Mouse (Mus musculus) heart, adult 2 months (tissue): ENCODE measurements around the gene Cenpt. TPM values are rescaled to one million over a fixed set of nuclear protein-coding genes. Genes with fewer than 3 reads are reported as not detected.

ENCODE experiments used
- DNase-seq, 2 experiments: peaks; one replicate each; pipeline ENCODE4 v3.0.0; 2021
- H3K27ac ChIP-seq: fragments of 200-600 bp; 2 replicates; pipeline ENCODE4 v1.8.1; 2022
- H3K27me3 ChIP-seq: fragments of 200-500 bp; 2 replicates; pipeline ENCODE4 v1.6.1; 2012; ENCODE audit warnings: mild to moderate bottlenecking, low read length, inconsistent platforms, mixed read lengths; ENCODE audit not compliant: control insufficient read depth, insufficient read depth
- H3K36me3 ChIP-seq: fragments of 200-500 bp; 2 replicates; pipeline ENCODE4 v1.6.1; 2012; ENCODE audit warnings: low read length, inconsistent platforms; ENCODE audit not compliant: control insufficient read depth, insufficient read depth
- H3K4me1 ChIP-seq: fragments of 200-500 bp; 2 replicates; pipeline ENCODE4 v1.6.1; 2011; ENCODE audit warnings: low read length; ENCODE audit not compliant: control insufficient read depth, insufficient read depth
- H3K4me3 ChIP-seq: fragments of 200-600 bp; 2 replicates; pipeline ENCODE4 v1.8.1; 2022
- H3K79me2 ChIP-seq: fragments of 200-500 bp; replicated peaks from 2 replicates; pipeline ENCODE4 v1.6.1; 2012; ENCODE audit warnings: mild to moderate bottlenecking, inconsistent platforms, low read length, moderate library complexity, mixed read lengths; ENCODE audit not compliant: control insufficient read depth, insufficient read depth
- H3K9ac ChIP-seq: fragments of 200-500 bp; 2 replicates; pipeline ENCODE4 v1.6.1; 2012; ENCODE audit warnings: low read depth, mild to moderate bottlenecking, control low read depth, inconsistent platforms, low read length, mixed read lengths
- CTCF ChIP-seq: fragments of 200-600 bp; IDR thresholded peaks from 2 replicates; pipeline ENCODE4 v1.8.1; 2022; ENCODE audit warnings: antibody characterized with exemption, mild to moderate bottlenecking, moderate library complexity
- EP300 ChIP-seq: fragments of 200-500 bp; IDR thresholded peaks from 2 replicates; pipeline ENCODE4 v1.6.1; 2011; ENCODE audit warnings: low read depth, low read length, control low read depth; ENCODE audit not compliant: insufficient read depth
- POLR2A ChIP-seq: fragments of 200-500 bp; IDR thresholded peaks from 2 replicates; pipeline ENCODE4 v1.6.1; 2011; ENCODE audit warnings: mild to moderate bottlenecking, low read depth, low read length, control low read depth; ENCODE audit not compliant: insufficient read depth
- WGBS: fragments of 180-500 bp; shearing (Covaris S2); methylation state at CpG from one replicate; pipeline ENCODE4 v1.1.7; 2018; 5-methylcytosine and 5-hydroxymethylcytosine counted together
- intact Hi-C: fragments of 180-260 bp; cut with DNase I; formaldehyde crosslinking; loops from one replicate; pipeline ENCODE4 v1.15.1; 2025
- polyA plus RNA-seq: library from polyadenylated mRNA; depleted of rRNA; stranded (reverse); fragments of >200 nt; gene quantifications from 2 replicates; pipeline ENCODE4 v1.2.3, GENCODE M21; 2012
- total RNA-seq, 2 experiments: library from RNA; stranded (reverse); gene quantifications; 2 replicates each; pipeline ENCODE4 v1.2.3; 2021

Cenpt gene
- total and polyA plus RNA-seq, 3 experiments: 2.3 to 6.0 (median 2.7) TPM

DNA sequence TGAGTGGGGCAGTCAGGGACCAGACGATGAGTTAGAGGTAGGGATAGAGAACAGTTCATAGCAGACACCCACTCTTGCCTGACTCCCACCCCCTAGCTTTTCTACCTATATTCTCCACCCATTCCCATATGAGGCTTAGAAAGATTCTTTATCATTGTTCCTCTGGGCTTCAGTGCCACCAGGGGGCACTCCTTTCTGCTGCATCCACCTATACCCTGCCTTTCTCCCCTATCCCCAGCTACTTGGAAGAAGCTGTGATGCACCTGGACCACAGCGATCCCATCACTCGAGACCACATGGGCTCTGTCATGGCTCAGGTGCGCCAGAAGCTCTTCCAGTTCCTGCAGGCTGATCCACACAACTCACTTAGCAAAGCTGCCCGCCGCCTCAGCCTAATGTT is 39.4 kb upstream of the Cenpt start:
- H3K4me1 ChIP-seq: peaks cover 2% of the 10 kb centered on the region; the same call in 1 of the 2 replicates
- H3K27me3 ChIP-seq: no peaks in the 10 kb centered on the region
- intact Hi-C loops: no loop called here
- H3K27ac ChIP-seq: no peak overlapping the region
- TF ChIP-seq EP300 (no peak), POLR2A (no peak), CTCF (peak; percentile 62)
- no peak overlapping the region for H3K4me3 ChIP-seq
- H3K79me2 ChIP-seq: no peaks in the 10 kb centered on the region
- DNase-seq: no peak
- WGBS: 87% methylated on average over 6 of the region's 6 CpGs
- no peak overlapping the region for H3K9ac ChIP-seq
- H3K36me3 ChIP-seq: no peaks in the 10 kb centered on the region

DNA sequence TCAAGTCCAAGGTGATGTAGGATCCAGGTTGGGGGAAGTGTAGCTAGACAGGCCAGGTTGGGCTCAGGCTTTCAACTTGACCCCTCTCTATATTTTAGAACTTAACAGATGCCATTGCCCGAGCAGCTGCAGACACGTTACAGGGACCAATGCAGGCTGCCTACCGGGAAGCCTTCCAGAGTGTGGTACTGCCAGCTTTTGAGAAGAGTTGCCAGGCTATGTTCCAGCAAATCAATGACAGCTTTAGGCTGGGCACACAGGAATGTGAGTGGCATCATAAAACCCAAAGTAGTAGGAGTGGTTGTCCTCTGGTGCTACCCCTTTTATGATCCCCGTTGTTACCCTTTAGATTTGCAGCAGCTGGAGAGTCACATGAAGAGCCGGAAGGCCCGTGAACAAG is 37.8 kb upstream of the Cenpt start:
- H3K79me2 ChIP-seq: no peaks in the 10 kb centered on the region
- TF ChIP-seq POLR2A: no peak
- no peak for TF ChIP-seq EP300
- TF ChIP-seq CTCF: no peak
- intact Hi-C loops: no loop called here
- H3K27ac ChIP-seq: peak overlapping the region; percentile 34; the same call in 1 of the 2 replicates
- H3K4me1 ChIP-seq: peaks cover 2% of the 10 kb centered on the region; the same call in 1 of the 2 replicates
- 66% methylated on average over 6 of the region's 6 CpGs for WGBS
- no peaks in the 10 kb centered on the region for H3K27me3 ChIP-seq
- H3K36me3 ChIP-seq: no peaks in the 10 kb centered on the region
- no peak overlapping the region for H3K4me3 ChIP-seq
- DNase-seq: peak; percentile 51 to 68
- no peak overlapping the region for H3K9ac ChIP-seq

DNA sequence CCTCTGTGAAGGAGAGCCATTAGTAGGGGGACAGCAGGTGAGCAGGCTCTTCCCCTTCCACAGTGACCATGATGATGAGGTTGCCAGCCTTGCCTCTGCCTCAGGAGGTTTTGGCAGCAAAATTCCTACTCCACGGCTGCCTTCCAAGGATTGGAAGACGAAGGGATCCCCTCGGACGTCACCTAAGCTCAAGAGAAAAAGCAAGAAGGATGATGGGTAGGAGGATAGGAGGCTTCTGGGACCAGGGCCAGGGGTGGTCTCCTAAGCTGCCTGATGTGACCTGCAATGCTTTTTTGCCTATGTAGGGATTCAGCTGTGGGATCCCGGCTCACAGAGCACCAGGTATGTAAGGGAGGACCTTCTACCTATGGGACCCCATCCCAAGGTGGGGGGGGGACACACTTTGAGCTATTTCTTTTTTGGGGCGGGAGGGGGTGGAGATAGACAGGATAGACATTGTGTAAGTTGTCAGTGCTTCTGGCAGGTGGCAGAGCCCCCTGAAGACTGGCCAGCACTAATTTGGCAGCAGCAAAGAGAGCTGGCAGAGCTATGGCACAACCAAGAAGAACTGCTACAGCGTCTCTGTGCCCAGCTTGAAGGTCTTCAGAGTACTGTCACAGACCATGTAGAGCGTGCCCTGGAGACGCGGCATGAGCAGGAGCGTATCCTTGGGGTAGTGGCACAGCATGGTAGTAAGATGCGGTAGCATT is 36.8 kb upstream of the Cenpt start:
- Histone ChIP-seq H3K9ac (no peak overlapping the region), H3K27me3 (no peaks in the 10 kb centered on the region), H3K4me1 (peaks cover 2% of the 10 kb centered on the region; the same call in 1 of the 2 replicates), H3K36me3 (no peaks in the 10 kb centered on the region), H3K79me2 (no peaks in the 10 kb centered on the region), H3K27ac (no peak overlapping the region), H3K4me3 (no peak overlapping the region)
- whole genome bisulfite sequencing: 94% methylated on average over 12 of the region's 12 CpGs
- DNase-seq: no peak
- no peak for TF ChIP-seq CTCF
- TF ChIP-seq EP300: no peak
- no peak for TF ChIP-seq POLR2A
- intact Hi-C loops: no loop called here

- peaks cover 4% of the 10 kb centered on the region for H3K79me2 ChIP-seq
- peak within 1 kb of the TSS; percentile 87 for H3K9ac ChIP-seq
- TF ChIP-seq CTCF (no peak), EP300 (peak; percentile 67; the same call in 1 of the 2 replicates), POLR2A (peak; percentile 93)
- peak; percentile 87 to 94 for DNase-seq
- peak within 1 kb of the TSS; percentile 82 for H3K4me3 ChIP-seq
- peaks cover 5% of the 10 kb centered on the region for H3K4me1 ChIP-seq
- peak within 1 kb of the TSS; percentile 85 for H3K27ac ChIP-seq
- intact Hi-C loops: loop anchor here (2.0 kb wide), 1 partner anchor 20 kb away; the partner anchor contains the start of gene Nutf2
- H3K27me3 ChIP-seq: no peaks in the 10 kb centered on the region
- under 1% methylated on average over 45 of the region's 45 CpGs for WGBS
- H3K36me3 ChIP-seq: peaks cover 2% of the 10 kb centered on the region; the same call in 1 of the 2 replicates
These were observed 27.9 kb upstream of the Cenpt start, which contains the start of gene Edc4 for GRCm38 (mm10) chr8:105880754-105881520. Edc4 (plus strand) TSS chr8:105880881.

- intact Hi-C loops: no loop called here
- Histone ChIP-seq H3K4me3 (peak overlapping the region; percentile 4; the same call in 1 of the 2 replicates), H3K27me3 (no peaks in the 10 kb centered on the region), H3K4me1 (peaks cover 16% of the 10 kb centered on the region), H3K27ac (peak overlapping the region; percentile 80), H3K9ac (peak overlapping the region; percentile 11; the same call in 1 of the 2 replicates), H3K79me2 (no peaks in the 10 kb centered on the region; the same call in none of the 2 replicates), H3K36me3 (peaks cover 15% of the 10 kb centered on the region)
- no peak for TF ChIP-seq POLR2A
- TF ChIP-seq EP300: no peak
- no peak for TF ChIP-seq CTCF
- peak in 1 of 2 experiments; percentile 52 for DNase-seq
- 11% methylated on average over 6 of the region's 6 CpGs for WGBS
These were observed 21.2 kb upstream of the Cenpt start for GRCm38 (mm10) chr8:105874301-105874700.
